Mouse (Mus musculus) erythroblast, embryonic 14.5 days (primary cell): Measurements from ENCODE around the gene Actr1b. TPM values are rescaled to one million over a fixed set of nuclear protein-coding genes. Genes with fewer than 3 reads are reported as not detected.
"Not testable (repeated sequence)": the region's sequence is repeated elsewhere in the genome, so short reads cannot be mapped to it uniquely, and the experiment has no call there.

Experiments used
- H3K27me3 ChIP-seq: 2 replicates; pipeline ENCODE4 v1.6.1; 2012; ENCODE audit warnings: inconsistent platforms; ENCODE audit not compliant: control insufficient read depth
- H3K36me3 ChIP-seq: 2 replicates; pipeline ENCODE4 v1.6.1; 2012; ENCODE audit warnings: mild to moderate bottlenecking, inconsistent platforms; ENCODE audit not compliant: control insufficient read depth
- H3K4me1 ChIP-seq: 2 replicates; pipeline ENCODE4 v1.6.1; 2012; ENCODE audit warnings: inconsistent platforms; ENCODE audit not compliant: control insufficient read depth
- H3K4me3 ChIP-seq: replicated peaks from 2 replicates; pipeline ENCODE3; 2012; ENCODE audit warnings: moderate library complexity, mild to moderate bottlenecking, inconsistent platforms
- H3K9me3 ChIP-seq: 2 replicates; pipeline ENCODE4 v1.6.1; 2012; ENCODE audit warnings: low read length, inconsistent platforms, mixed read lengths; ENCODE audit not compliant: control insufficient read depth
- GATA1 ChIP-seq: IDR thresholded peaks from 2 replicates; pipeline ENCODE4 v1.6.1; 2012; ENCODE audit warnings: low read length, inconsistent platforms, mixed read lengths
- TAL1 ChIP-seq: IDR thresholded peaks from 3 replicates; pipeline ENCODE4 v1.6.1; 2012; ENCODE audit warnings: low read length, inconsistent platforms, mixed read lengths
- polyA plus RNA-seq: library from polyadenylated mRNA; stranded (reverse); fragments of >175 nt; gene quantifications from 2 replicates; pipeline ENCODE4 v1.2.3, GENCODE M21; 2012

The Actr1b gene
- polyA plus RNA-seq, 1 experiment, result 2.5 TPM

DNA sequence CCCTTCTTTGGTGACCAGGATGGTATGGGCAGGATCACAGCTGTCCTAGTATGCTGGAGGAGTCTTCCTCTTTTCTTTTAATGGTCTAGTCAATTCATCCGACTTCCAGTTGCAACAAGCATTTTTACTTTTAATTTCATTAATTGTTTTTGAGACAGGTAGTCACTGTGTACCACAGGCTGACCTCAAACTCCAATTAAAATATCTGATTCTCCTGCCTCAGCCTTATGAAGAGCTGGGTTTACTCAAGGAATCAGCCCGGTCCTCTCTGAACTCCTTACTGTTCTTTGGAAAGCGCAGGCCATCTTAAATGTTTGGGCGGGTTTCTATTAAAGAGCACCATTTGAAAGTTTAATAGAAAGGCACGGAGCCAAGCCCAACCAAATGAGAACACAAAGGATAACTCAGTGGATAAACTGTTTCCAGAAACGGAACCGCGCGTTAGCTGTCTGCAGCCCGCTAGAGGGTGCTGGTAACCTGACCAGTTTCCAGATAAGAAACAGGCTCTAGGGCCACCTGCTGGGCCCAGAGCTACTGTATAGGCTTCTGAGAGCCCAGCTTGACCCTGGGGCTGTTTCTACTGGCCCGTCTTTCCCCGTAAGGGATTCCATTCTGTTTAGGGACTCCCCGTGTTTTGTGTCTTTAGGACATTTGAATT, 30.3 kb downstream of the Actr1b start:
- TF ChIP-seq TAL1 (no peak), GATA1 (no peak)
- no peak overlapping the region for H3K4me3 ChIP-seq
- no peaks in the 10 kb centered on the region for H3K27me3 ChIP-seq
- no peaks in the 10 kb centered on the region; the same call in 1 of the 2 replicates for H3K4me1 ChIP-seq
- H3K9me3 ChIP-seq, result no peaks in the 10 kb centered on the region
- H3K36me3 ChIP-seq, result no peaks in the 10 kb centered on the region

GRCm38 (mm10) chr1:36682620-36683355, 31.4 kb downstream of the Actr1b start, which contains the start of gene Fam178b:
Gene Fam178b, minus strand, starts transcription at chr1:36683183.
- H3K36me3 ChIP-seq, result no peaks in the 10 kb centered on the region
- H3K27me3 ChIP-seq, result no peaks in the 10 kb centered on the region
- no peak for TF ChIP-seq TAL1
- TF ChIP-seq GATA1, result no peak
- no peaks in the 10 kb centered on the region for H3K9me3 ChIP-seq
- no peaks in the 10 kb centered on the region; the same call in 1 of the 2 replicates for H3K4me1 ChIP-seq
- H3K4me3 ChIP-seq, result no peak within 1 kb of the TSS

- Histone ChIP-seq H3K36me3 (no peaks in the 10 kb centered on the region), H3K4me3 (no peak overlapping the region), H3K27me3 (no peaks in the 10 kb centered on the region), H3K9me3 (no peaks in the 10 kb centered on the region), H3K4me1 (no peaks in the 10 kb centered on the region; the same call in 1 of the 2 replicates)
- TF ChIP-seq TAL1 (no peak), GATA1 (no peak)
Observed at GRCm38 (mm10) chr1:36680893-36681292, 33.3 kb downstream of the Actr1b start.

DNA sequence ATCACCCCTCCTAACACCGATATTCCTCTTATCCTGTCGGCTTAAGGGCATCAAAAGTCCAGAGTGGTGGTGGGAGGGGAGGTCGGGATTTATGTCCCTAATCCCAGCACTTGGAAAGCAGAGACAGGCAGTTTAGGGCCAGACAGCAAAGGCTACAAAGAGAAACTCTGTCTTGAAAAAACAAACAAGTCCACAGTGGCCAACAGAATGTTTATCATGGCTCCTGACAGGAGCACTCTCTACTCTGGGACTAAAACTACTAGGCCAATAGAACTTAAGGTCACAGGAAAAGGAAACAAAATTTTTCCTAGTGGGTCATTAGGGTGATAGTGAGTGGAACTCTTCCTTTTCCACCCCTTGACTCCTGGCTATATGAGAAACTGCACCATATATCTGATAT, 39.3 kb downstream of the Actr1b start:
- peaks cover 21% of the 10 kb centered on the region for H3K4me1 ChIP-seq

GRCm38 (mm10) chr1:36672648-36673350, 41.4 kb downstream of the Actr1b start:
- H3K36me3 ChIP-seq, result no peaks in the 10 kb centered on the region
- no peak for TF ChIP-seq GATA1
- no peak for TF ChIP-seq TAL1
- H3K9me3 ChIP-seq, result no peaks in the 10 kb centered on the region
- peaks cover 27% of the 10 kb centered on the region for H3K4me1 ChIP-seq
- no peaks in the 10 kb centered on the region for H3K27me3 ChIP-seq
- no peak overlapping the region for H3K4me3 ChIP-seq

More for the DNA sequence above, 39.3 kb downstream of the Actr1b start:
- no peak for TF ChIP-seq GATA1
- H3K9me3 ChIP-seq, result no peaks in the 10 kb centered on the region
- no peaks in the 10 kb centered on the region for H3K27me3 ChIP-seq
- no peak overlapping the region for H3K4me3 ChIP-seq
- H3K36me3 ChIP-seq, result no peaks in the 10 kb centered on the region

DNA sequence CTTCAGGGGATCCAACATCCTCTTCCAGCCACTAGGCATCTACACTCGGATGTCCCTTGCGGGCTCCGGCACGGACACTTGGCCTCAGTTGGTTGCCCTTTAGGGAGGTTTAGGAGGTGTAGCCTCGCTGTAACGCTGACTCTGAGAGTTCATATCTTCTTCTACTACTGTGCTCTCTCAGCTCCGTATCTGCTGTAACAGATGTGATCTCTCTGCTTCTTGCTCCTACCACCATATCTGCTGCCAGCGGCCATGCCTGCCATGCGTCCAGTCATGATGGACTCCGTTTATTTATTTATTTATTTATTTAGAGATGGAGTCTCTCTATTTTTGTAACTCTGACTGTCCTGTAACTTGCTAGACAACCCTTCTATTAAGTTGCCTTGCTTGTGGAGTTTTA, 43.0 kb downstream of the Actr1b start:
- no peaks in the 10 kb centered on the region for H3K9me3 ChIP-seq
- H3K27me3 ChIP-seq, result no peaks in the 10 kb centered on the region
- TF ChIP-seq TAL1, result peak; percentile 38; the same call in 1 of the 3 replicates
- no peak for TF ChIP-seq GATA1
- H3K36me3 ChIP-seq, result no peaks in the 10 kb centered on the region
- H3K4me1 ChIP-seq, result peaks cover 27% of the 10 kb centered on the region
- peak overlapping the region; percentile 0 for H3K4me3 ChIP-seq

GRCm38 (mm10) chr1:36670256-36670655, 44.0 kb downstream of the Actr1b start:
- Histone ChIP-seq H3K4me3 (no peak overlapping the region), H3K4me1 (peaks cover 27% of the 10 kb centered on the region), H3K9me3 (no peaks in the 10 kb centered on the region), H3K36me3 (no peaks in the 10 kb centered on the region), H3K27me3 (no peaks in the 10 kb centered on the region)
- TF ChIP-seq TAL1 (no peak), GATA1 (no peak)

- not testable (repeated sequence) for H3K4me3 ChIP-seq, H3K9me3 ChIP-seq, H3K36me3 ChIP-seq, H3K27me3 ChIP-seq
- H3K4me1 ChIP-seq, result peaks cover 31% of the 10 kb centered on the region
Observed at GRCm38 (mm10) chr1:36668007-36668406, 46.2 kb downstream of the Actr1b start.

GRCm38 (mm10) chr1:36665934-36666333, 48.3 kb downstream of the Actr1b start:
- no peak overlapping the region for H3K4me3 ChIP-seq
- H3K4me1 ChIP-seq, result peaks cover 22% of the 10 kb centered on the region
- H3K36me3 ChIP-seq, result no peaks in the 10 kb centered on the region
- TF ChIP-seq TAL1, result no peak
- no peak for TF ChIP-seq GATA1
- H3K9me3 ChIP-seq, result no peaks in the 10 kb centered on the region
- H3K27me3 ChIP-seq, result no peaks in the 10 kb centered on the region
